Mouse (Mus musculus) urinary bladder, adult 18-20 months (tissue): ENCODE data around the gene Dpyd.
A peak's percentile ranks its signal among the peaks of the same experiment; 100 is the strongest.

ENCODE experiments used
- DNase-seq, 2 experiments: peaks; one replicate each; pipeline ENCODE4 v3.0.0; 2022; ENCODE audit warnings: low spot score in 2 of 2, mixed read lengths in 2 of 2

Dpyd gene

DNA sequence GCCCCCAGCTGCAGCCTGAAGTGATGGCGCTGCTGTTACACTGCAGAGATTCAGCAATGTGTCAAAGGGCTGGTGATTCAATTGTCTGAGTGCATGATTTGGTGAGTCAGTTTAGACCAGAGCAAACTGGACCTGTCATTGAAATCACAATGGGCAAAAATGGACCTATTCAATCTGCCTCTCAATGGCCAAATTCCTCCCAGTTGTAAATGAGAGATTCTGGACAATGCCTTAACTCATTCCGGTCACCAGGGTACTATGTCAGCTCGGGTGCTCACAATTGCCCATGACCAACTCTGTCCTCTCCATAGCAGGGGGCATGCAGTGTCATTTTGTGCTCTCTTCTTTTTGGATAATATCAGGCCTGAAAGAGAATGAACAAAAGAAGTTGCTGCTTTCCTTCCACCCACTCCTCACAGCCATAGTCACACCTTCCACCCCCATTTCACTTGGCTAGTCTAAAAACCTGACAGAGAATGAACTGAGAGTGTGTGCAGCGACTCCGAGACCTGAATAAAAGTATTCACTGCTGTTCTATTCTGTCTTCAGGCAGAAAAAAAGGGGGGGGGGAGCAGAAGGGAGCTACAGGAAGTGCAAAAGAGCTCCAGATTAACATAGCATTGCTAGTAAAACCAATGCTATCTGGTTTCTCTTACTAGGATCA, 533.4 kb downstream of the Dpyd start:
- DNase-seq, result no peak

DNA sequence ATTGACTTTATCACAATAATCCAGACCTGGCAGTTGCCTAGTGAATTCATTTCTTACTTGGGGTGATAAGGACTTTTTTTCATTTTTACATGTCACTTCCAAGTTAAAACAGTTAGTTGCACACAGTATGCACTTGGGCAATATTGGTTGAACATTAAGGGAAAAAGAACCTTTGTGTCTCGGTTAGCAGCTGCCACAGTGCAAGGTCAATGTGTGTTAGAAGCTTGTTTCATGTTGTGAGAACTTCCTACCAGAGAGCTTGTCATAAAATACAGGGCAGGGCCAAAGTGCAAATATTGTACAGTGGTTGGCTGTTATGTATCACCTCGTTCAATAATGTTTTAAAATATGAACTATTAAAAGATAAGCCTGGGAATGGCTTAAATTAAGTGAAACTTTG, 564.1 kb downstream of the Dpyd start:
- no peak for DNase-seq

DNA sequence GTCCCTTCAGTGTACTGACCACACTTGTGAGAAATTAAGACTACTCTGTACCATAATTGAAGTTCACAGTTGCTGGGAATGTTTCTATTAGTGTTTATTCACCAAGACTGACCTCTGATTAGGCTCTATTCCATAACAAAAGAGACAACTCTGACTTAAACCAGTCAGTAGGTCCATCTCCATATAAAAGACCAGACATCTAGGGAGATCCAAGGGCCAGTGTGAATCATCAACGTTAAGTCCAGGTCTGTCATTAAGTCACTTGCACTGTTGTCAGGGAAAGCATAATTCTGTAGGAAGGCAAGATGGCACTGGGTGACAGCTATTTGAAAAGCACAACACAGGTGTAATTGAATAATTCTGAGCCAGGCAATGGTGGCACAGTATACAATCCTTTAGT, 566.1 kb downstream of the Dpyd start:
- DNase-seq, result no peak

DNA sequence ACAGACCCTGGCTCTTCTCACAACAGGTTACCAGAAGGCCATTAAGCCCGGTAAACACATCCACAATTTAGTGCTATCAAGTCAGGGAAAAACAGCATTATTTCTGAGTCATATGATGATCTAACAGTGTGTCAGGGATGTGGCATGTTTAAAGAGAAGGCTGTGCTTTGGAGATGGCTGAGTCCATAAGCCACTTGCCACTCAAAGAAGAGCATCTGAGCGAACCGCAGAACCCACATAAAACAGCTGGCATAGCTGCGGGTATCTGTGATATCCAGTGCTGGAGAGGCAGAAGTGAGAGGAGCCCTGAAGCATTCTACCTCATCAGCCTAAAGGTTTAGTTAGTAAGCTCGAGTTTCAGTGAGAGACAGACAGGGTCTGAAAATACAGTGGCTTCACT, 581.1 kb downstream of the Dpyd start:
- no peak for DNase-seq

DNA sequence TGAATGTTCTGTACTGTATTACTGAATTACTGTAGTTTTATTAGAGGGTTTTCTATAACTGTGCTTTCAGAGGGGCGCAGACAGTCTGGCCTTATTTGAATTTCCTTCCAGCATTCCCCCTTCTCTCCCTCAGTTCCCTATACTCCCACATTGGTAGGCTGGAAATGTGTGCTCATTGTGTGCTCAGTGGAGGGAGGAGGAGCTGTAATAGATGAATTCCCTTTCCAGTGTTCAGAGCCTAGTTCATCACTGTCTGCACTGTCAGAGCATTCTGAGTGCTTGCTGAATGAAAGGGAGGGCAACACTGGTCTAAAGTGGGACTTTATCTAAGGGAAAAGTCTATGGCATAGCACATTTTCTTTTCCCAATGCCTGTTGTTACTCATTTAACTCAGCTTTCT, 582.9 kb downstream of the Dpyd start:
- no peak for DNase-seq

DNA sequence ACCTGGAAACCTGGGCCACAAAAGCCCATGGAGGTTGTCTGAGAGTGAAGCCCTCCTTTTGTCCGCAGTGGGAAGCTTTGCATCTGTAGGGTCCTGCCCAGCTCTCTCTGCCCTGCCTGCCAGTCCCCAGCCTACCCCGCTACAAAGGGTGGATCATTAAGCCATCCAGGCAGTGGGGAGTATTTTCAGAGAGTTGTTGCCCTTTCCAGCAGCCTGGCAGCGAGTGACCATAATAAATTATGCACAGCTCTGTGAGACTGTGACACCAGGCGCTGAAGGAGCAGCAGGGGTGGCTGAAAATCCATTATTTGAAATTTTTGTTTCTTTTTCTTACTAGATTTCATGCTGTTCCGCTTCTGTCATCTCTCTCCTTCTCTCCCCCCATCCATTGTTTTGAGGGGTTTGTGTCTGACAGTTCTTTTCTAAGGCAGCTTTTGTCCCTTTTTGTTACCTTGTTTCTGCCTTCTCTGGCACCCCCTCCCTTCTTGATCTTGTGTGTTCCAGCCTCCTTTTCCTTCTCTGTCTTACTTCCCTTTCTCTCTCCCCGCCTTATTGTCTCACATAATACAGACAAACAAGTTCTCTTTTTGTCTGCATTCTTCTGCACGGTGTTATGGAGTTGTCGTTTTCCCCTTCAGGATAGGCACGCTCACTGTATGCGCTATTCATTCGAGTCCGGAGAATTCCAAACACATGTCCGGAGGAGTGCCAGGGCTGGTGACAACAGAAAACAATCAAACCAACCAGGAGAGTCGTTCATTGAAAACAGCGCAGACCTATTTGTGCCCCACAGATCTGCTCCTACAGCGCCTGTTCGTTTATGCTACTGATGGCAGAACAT, 592.9 kb downstream of the Dpyd start:
- no peak for DNase-seq

DNA sequence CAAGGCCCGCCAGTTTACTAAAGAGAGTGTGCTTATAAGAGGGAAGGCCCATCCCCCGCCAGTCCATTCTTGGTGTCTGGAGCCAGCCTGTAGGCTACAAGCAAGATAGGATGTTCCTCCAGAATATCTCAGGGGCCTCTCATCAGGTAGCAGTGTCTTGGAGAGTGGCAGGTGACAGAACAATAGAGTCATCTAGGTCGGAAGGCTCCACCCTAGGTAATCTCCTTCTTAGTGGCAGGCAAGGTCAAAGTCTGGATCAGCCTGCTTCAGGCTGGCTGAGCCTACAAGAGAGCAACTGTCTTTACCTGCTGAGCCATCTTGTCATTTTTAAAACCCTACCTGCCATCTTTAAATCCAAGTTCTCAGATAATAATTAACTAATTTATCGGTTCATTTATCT, 596.7 kb downstream of the Dpyd start:
- DNase-seq, result no peak

DNA sequence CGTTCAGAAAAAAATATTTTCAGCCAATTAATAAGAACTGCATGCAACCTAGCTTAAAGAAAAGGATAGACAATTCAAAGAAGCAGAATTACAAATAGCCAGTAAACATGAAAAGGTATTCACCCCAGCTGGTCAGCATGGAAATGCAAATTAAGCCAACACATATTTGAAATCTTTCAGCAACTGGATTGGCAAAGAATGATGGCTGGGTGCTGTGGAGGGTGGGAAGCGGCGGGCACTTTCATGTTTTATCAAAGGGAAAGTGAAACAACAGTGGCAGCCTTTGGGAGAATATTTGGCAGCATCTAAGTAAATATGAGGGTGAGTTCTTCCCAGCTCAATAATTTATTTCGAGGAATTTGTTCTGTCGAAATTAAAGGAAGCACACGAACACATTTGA, 603.8 kb downstream of the Dpyd start:
- no peak for DNase-seq

DNA sequence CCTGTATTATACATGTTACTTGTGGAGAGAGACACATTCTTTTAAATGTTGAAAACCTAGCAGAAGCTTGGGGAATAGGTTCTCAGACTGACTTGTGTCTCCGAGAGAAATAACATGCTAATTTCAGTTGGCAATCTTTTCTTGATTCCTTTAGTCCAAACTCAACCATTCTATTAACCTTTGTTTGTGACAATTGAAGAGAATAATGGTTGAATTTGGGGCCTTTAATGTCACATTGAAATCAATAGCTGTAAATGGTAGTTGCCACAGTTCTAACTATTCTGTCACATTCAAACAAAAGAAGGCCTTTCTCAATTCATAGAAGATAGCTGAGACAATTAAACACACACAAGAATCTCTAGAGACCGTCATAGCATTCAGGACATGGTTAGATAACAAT, 606.2 kb downstream of the Dpyd start:
- DNase-seq, result no peak

DNA sequence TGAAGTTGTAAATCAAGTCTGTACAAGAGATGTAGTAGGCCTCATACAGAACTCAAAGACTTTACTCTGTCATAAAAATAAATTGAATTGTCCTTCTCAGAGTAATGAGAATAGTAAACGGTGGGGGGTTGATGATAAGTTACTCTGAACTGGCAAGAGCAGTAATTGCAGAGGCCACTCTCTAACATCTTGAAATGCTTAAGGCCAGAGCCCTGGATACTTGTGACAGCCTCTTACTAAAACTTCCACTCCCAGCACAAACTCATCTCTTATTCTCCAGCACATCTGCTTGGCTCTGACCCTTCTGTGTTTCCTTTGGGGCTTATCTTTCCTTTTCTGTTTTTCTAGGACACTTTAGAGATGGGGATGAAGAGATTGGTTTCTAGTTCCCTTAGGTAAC, 606.7 kb downstream of the Dpyd start:
- DNase-seq, result no peak

DNA sequence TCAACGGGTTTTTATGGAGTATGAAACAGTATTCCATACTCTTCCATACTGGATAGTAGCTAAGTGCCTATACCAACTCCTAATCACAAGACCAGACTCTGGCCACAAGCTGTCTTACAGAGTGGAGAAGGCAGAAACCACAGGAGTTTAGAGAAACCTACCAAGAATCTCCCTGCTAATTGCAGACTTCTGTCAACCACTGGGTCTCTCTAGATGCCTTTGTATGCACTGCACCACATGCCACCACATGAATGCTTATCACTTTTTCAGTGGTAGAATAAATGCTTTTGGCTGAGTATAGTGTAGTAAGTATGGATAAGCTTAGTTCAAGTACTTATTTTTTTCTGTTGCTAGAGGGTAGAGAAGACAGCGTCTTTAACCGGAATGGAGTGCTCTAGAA, 621.3 kb downstream of the Dpyd start:
- no peak for DNase-seq

DNA sequence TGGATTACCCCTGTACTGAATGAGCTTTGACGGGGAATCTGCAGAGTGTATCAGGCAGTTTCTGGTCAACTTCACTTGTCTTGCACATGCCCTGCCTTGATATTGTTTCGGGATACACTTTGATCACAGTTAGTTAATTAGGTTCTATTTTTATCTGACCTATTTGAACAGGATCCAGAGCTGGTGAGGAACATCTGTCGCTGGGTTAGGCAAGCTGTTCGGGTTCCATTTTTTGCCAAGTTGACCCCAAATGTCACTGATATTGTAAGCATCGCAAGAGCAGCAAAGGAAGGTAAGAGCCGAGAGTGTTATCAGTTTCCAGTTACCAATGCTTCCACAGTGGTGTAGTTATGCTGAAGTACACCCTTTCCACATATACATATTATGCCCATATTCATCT, 632.1 kb downstream of the Dpyd start:
- DNase-seq, result no peak

DNA sequence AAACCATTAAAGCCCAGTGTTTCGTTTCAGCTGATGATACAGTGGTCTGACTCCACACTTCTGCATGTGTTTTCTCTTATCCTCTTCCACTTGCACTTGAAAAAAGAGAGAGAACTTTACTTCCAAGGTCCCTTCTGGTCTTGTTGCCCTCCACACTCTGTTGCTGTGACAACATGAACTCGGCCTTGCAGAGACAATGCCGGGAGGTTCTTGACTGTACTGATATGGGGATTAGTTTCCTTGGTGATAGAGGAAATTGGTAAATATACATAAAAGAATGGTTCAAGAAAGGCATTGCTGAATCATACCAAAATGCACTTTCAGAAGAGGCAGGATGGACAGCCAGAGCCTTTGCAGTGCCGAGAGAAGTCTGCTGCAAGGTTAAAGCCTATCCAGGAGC, 633.7 kb downstream of the Dpyd start:
- no peak for DNase-seq

DNA sequence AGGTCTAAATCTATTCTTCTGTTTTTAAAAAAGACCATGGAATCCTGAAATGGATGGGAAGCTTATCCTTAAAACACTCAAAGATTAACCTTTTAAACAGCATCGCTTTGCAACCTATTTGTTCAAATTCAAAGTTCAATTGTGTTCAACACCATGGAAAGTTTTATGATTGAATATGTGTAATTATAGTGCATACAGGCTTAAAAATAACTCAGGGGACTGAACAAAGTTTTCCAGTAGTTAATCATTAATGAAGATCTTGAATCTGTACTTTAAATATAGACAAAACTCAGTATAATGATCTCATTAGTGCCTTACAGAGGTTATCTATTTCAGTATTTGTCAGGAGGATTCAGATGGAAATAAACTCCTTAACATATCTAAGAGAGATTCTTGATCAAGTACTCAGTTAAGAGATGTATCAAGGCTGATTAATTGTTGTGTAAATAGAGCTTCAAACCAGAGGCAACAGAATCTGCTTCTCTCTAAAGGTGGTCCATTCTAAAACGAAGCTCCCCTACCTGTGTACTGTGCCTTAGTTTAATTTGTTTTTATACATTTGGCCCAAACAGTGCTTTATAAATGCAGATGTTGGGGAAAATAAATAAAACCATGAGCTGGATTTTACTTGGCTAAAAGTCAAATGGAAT, 659.0 kb downstream of the Dpyd start:
- no peak for DNase-seq

DNA sequence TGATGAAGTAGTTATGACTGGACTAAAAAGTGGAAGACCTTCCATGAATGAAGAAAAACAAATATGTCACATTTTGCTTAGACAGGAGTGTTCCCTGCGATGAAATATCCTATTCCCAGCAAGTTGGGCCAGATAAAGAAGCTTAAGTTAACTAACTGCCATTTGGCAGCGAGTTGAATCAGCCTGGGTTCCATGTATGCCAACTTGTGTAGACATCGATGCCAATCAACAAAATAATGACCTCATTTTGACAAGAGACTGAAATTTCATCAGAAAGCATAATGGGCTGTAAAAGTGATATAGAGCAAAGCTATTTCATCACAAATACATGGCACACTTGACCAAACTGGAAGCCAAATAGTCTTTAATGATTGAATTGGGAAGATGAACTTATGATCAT, 681.3 kb downstream of the Dpyd start:
- DNase-seq, result no peak

DNA sequence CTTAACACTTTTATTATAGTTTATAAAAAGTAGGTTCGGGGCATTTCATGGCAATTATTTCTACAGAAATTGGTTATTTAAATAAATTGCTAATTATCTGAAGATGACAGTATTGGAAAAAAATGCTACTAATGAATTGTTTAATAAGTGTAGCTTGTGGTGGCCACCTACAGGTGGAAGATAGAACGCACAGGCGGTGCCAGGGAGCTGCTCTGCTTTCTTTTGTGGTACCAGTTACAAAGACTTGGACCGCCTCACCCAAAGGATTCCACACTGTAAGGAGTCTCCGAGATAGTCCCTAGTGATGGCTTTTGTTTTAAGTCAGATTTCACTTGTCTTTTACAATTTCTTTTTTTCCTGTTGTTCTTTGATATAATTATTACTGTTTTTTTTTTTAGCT, 694.6 kb downstream of the Dpyd start:
- DNase-seq, result no peak

DNA sequence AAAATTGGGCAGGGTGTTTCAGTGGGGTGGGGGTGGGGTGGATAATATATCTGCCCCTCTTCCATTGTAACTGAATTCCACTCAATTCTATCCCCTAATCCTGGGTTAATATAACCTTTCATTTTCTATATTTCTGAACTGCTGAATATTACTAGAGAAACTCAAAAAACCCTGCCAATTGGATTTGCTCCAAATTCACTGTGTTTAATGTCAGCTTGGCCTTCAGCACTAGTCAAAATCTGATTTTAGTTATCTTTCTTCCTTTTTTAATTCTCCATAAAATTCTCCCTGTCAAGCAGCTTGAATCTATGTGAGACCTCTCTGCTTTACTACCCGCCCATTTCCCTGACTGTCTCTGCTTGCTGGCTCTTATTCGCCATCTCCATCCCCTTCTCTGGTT, 713.3 kb downstream of the Dpyd start:
- no peak for DNase-seq

DNA sequence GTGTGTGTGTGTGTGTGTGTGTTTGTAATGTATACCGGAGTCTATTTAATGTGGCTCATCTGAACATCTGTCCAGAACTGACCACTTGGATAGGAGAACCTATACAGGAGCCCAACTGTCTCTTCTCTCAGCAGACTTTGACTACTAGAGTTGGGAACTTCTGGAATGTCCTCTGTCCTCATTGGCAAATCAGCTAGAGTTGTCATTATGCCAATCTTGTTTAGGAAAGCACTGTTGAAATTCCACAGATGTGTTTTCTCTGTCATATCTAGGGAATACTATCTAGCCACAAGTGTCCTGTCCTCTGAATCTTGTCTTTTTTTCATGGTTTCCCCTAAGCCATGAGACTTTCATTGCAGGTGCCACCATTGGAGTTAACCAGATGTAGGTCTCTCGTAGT, 718.7 kb downstream of the Dpyd start:
- DNase-seq, result no peak

DNA sequence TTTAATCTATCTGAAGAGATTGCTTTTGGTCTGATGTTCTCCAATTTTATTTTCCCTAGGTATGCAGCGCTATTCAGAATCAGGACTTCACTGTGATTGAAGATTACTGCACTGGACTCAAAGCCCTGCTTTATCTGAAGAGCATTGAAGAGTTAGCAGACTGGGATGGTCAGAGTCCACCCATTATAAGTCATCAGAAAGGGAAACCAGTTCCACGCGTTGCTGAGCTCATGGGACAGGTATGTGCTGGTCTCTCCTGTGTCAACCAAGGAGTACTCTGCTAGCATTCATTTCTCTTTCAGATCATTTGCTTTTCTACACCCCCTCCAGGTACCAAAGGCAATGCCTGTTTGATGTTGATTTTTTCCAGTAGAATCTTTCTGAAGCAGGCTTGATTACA, 752.8 kb downstream of the Dpyd start:
- DNase-seq, result peak in 1 of 2 experiments; percentile 3

DNA sequence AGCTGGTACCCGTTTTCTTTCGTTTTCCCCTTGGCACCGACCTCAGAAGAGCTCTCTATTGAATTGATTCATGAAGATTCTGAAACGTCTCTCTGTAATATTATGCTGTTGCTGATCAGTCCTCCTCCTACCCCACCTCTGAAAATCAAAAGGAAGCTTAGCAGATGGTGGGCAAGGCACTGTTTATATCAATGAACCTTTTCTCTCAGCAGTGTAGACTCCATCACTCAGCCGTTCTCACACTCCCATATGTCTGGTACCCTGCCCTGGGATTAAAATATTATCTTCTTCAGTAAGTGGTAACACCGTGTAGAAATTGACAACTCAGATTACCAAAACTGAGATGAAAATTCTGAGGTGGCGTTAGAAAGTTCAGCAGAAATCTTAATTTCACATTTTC, 767.1 kb downstream of the Dpyd start:
- no peak for DNase-seq

DNA sequence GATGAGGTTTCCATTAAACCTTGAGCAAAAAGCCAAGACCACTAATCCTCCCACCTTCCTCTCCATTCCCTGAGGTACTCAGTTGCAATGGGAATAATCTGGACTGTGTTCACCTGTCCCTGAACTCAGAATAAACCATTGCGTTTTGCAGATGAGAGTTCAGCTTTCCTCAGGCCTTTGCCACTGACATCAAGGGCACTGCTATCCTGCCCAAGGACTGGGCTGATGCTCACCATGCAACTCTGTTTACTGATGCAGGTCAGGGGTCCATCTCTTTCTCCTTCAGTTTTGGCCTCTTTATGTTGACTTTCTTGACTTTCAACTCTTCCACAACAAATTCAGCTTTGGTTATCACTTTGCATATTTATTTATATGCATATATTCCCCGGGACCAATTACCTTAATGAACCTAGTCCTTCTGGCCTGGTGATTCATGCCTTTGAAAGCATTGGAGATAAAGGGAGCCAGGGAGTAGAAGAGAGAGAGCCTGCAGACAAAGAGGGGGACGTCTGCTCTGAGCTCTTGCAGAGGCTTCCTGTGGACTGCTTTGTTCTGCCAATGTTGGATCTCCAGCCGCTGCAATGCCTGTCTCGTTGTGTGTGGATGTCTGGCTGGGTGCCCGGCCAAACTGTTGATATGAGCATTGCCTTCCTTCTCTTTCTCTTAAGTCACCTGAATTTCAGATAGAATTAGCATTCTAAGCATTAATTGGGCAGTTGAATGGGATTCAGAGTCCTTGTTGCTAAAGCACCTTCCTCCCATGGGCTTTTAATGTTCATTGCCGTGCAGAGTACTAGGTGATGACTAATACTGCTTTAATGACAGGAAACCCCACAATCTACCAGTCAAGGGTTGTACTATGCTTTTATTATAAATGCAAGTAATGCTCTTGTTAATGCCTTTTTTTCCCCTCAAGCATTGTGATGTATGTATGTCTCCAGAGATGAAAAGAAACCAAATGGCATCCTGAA, 771.7 kb downstream of the Dpyd start:
- DNase-seq, result no peak
